Comparison of ENCODE assay signal across 11 mouse cellular contexts in genomic region chr8:105361751-105362702, GRCm38 (mm10). TPM values are rescaled to one million over a fixed set of nuclear protein-coding genes. Genes with fewer than 3 reads are reported as not detected.
DNase-seq lines count a peak whose midpoint lies in the region; ATAC-seq lines count a peak whose summit lies in the region.
"Had no signal": no experiment of that assay in that cellular context is flagged by ENCODE, and none has a peak within 500 bp of the region (broad histone marks: within the 10 kb centered on the region; RNA-seq: fewer than 3 reads in every experiment).

No protein-coding gene starts in this region.

- H3K27me3 ChIP-seq in limb, embryonic 13.5 days, result no peaks in the 10 kb centered on the region
- no peaks in the 10 kb centered on the region for H3K27me3 ChIP-seq in limb, embryonic 10.5 days (ENCODE audit: low read depth, poor library complexity, severe bottlenecking)
- H3K27me3 ChIP-seq in limb, embryonic 15.5 days, result no peaks in the 10 kb centered on the region

- H3K4me2 ChIP-seq in limb, embryonic 13.5 days (replicated peaks), result no peak overlapping the region
- no peak overlapping the region for H3K4me2 ChIP-seq in limb, embryonic 15.5 days
- H3K4me2 ChIP-seq: midbrain, embryonic 11.5 days had no signal

- H3K27ac ChIP-seq in limb, embryonic 13.5 days, result no peak overlapping the region
- no peak overlapping the region for H3K27ac ChIP-seq in limb, embryonic 10.5 days
- H3K27ac ChIP-seq in limb, embryonic 15.5 days, result peak overlapping the region; percentile 59

- peaks cover 50% of the 10 kb centered on the region for H3K36me3 ChIP-seq in limb, embryonic 13.5 days
- H3K36me3 ChIP-seq in limb, embryonic 10.5 days, result peaks cover 71% of the 10 kb centered on the region
- H3K36me3 ChIP-seq in limb, embryonic 15.5 days, result peaks cover 7% of the 10 kb centered on the region
- H3K36me3 ChIP-seq: G1E had no signal

- peaks cover 15% of the 10 kb centered on the region; the same call in 1 of the 2 replicates for H3K4me1 ChIP-seq in limb, embryonic 13.5 days
- H3K4me1 ChIP-seq in limb, embryonic 10.5 days, result peaks cover 20% of the 10 kb centered on the region
- H3K4me1 ChIP-seq in limb, embryonic 15.5 days, result peaks cover 19% of the 10 kb centered on the region

- H3K9ac ChIP-seq in limb, embryonic 13.5 days, result 0 out of 2 replicates have a peak overlapping the region, but pooled peaks have one; percentile 1
- no peak overlapping the region for H3K9ac ChIP-seq in limb, embryonic 15.5 days

- no peak overlapping the region for H3K4me3 ChIP-seq in limb, embryonic 13.5 days
- no peak overlapping the region for H3K4me3 ChIP-seq in limb, embryonic 10.5 days
- H3K4me3 ChIP-seq in limb, embryonic 15.5 days, result no peak overlapping the region

- 71% methylated on average over 12 of the region's 12 CpGs for WGBS in limb, embryonic 13.5 days
- 88% methylated on average over 12 of the region's 12 CpGs for WGBS in limb, embryonic 10.5 days
- 52% methylated on average over 12 of the region's 12 CpGs for WGBS in limb, embryonic 15.5 days

- intact Hi-C loops in heart, postnatal 14 days (cut with DNase I), result loop anchor here (5.0 kb wide), 1 partner anchor 115 kb away; no protein-coding TSS in a partner anchor

- no peaks in the 10 kb centered on the region; the same call in 1 of the 2 replicates for H3K9me3 ChIP-seq in limb, embryonic 13.5 days
- H3K9me3 ChIP-seq in limb, embryonic 10.5 days (replicated peaks), result no peaks in the 10 kb centered on the region
- H3K9me3 ChIP-seq in limb, embryonic 15.5 days, result no peaks in the 10 kb centered on the region
- H3K9me3 ChIP-seq: G1E had no signal

- DNase-seq in limb, embryonic 10.5 days (ENCODE audit: low spot score), result no peak
- peak; percentile 49 for DNase-seq in heart, adult 8-10 months (ENCODE audit: low spot score)
- DNase-seq in heart, postnatal 14 days, result peak; percentile 45 to 60
- no peak for DNase-seq in layer of hippocampus, adult 18-20 months (ENCODE audit: low spot score in 2 of 2)
- no peak for DNase-seq in thymus, postnatal 0 days (ENCODE audit: low spot score)
- DNase-seq: gastrocnemius, postnatal 36 days had no signal

- peak; percentile 69; the same call in 1 of the 2 replicates for ATAC-seq in limb, embryonic 13.5 days (ENCODE audit: low FRiP score, low read depth)
- ATAC-seq in limb, embryonic 15.5 days (ENCODE audit: insufficient number of reproducible peaks, low FRiP score, low TSS enrichment, low read depth), result no peak
- ATAC-seq in activated CD4-positive, CD25-positive, alpha-beta regulatory T cell, adult 4 months, result no peak

RNA-seq across cellular contexts. Expression of gene Plekhg4, which starts 11.0 kb away (rescaled TPM):
- polyA plus RNA-seq in limb, embryonic 13.5 days (2015; fragmentation: Nextera tagmentation; extraction: Ambion mirVana), result 0.73 and 1.2 TPM in 2 replicates
- 0.28 and 0.74 TPM in 2 replicates for polyA plus RNA-seq in limb, embryonic 10.5 days (2016; fragmentation: Nextera tagmentation; extraction: Ambion mirVana)
- not detected for total RNA-seq in heart, adult 8-10 months (2022)
- total RNA-seq in heart, postnatal 14 days (2021), result not detected
- 0.55 and 0.88 TPM in 2 replicates for polyA plus RNA-seq in limb, embryonic 15.5 days (2015; fragmentation: Nextera tagmentation; extraction: Ambion mirVana)
- under 1 TPM in 1 of 2 experiments, not detected in 1; 0.20 TPM for polyA plus RNA-seq in activated CD4-positive, CD25-positive, alpha-beta regulatory T cell, adult 4 months (2017; shearing (Covaris generic))
- total RNA-seq in layer of hippocampus, adult 18-20 months (2021), result 1 to 10 TPM in 1 of 2 experiments, under 1 TPM in 1; 0.84 to 1.3 TPM
- polyA plus RNA-seq in thymus, postnatal 0 days (2015; fragmentation: Nextera tagmentation; extraction: Ambion mirVana), result 0.09 and 0.21 TPM in 2 replicates

RNA-seq across cellular contexts. Expression of gene Slc9a5, which starts 13.4 kb away (rescaled TPM):
- polyA plus RNA-seq in limb, embryonic 13.5 days (2015; fragmentation: Nextera tagmentation; extraction: Ambion mirVana), result 6.0 and 6.4 TPM in 2 replicates
- 4.5 and 6.3 TPM in 2 replicates for polyA plus RNA-seq in limb, embryonic 10.5 days (2016; fragmentation: Nextera tagmentation; extraction: Ambion mirVana)
- total RNA-seq in heart, adult 8-10 months (2022), result under 1 TPM; 0.41 to 0.79 (median 0.48) TPM
- total RNA-seq in heart, postnatal 14 days (2021), result under 1 TPM; 0.83 to 0.86 TPM
- polyA plus RNA-seq in limb, embryonic 15.5 days (2015; fragmentation: Nextera tagmentation; extraction: Ambion mirVana), result 2.7 and 2.9 TPM in 2 replicates
- polyA plus RNA-seq in activated CD4-positive, CD25-positive, alpha-beta regulatory T cell, adult 4 months (2017; shearing (Covaris generic)), result under 1 TPM; 0.24 to 0.44 TPM
- total RNA-seq in layer of hippocampus, adult 18-20 months (2021), result 10 to 100 TPM; 11.9 to 13.0 TPM
- polyA plus RNA-seq in thymus, postnatal 0 days (2015; fragmentation: Nextera tagmentation; extraction: Ambion mirVana), result 0.48 and 0.60 TPM in 2 replicates

RNA-seq across cellular contexts. Expression of gene Fhod1, which starts 14.3 kb away (rescaled TPM):
- 2.1 and 2.3 TPM in 2 replicates for polyA plus RNA-seq in limb, embryonic 13.5 days (2015; fragmentation: Nextera tagmentation; extraction: Ambion mirVana)
- polyA plus RNA-seq in limb, embryonic 10.5 days (2016; fragmentation: Nextera tagmentation; extraction: Ambion mirVana), result 2.2 TPM in 2 replicates
- 1 to 10 TPM; 5.8 to 8.1 (median 6.3) TPM for total RNA-seq in heart, adult 8-10 months (2022)
- 1 to 10 TPM; 9.2 to 9.4 TPM for total RNA-seq in heart, postnatal 14 days (2021)
- 1.6 and 1.8 TPM in 2 replicates for polyA plus RNA-seq in limb, embryonic 15.5 days (2015; fragmentation: Nextera tagmentation; extraction: Ambion mirVana)
- polyA plus RNA-seq in activated CD4-positive, CD25-positive, alpha-beta regulatory T cell, adult 4 months (2017; shearing (Covaris generic)), result 1 to 10 TPM; 2.9 to 3.1 TPM
- 1 to 10 TPM; 2.0 to 3.4 TPM for total RNA-seq in layer of hippocampus, adult 18-20 months (2021)
- 0.85 and 1.1 TPM in 2 replicates for polyA plus RNA-seq in thymus, postnatal 0 days (2015; fragmentation: Nextera tagmentation; extraction: Ambion mirVana)

RNA-seq across cellular contexts. Expression of gene Tmem208, which starts 35.9 kb away (rescaled TPM):
- 119 and 122 TPM in 2 replicates for polyA plus RNA-seq in limb, embryonic 13.5 days (2015; fragmentation: Nextera tagmentation; extraction: Ambion mirVana)
- 102 and 105 TPM in 2 replicates for polyA plus RNA-seq in limb, embryonic 10.5 days (2016; fragmentation: Nextera tagmentation; extraction: Ambion mirVana)
- total RNA-seq in heart, adult 8-10 months (2022), result 10 to 100 TPM; 23.9 to 28.1 (median 26.0) TPM
- total RNA-seq in heart, postnatal 14 days (2021), result 10 to 100 TPM; 23.3 to 29.6 TPM
- 120 and 129 TPM in 2 replicates for polyA plus RNA-seq in limb, embryonic 15.5 days (2015; fragmentation: Nextera tagmentation; extraction: Ambion mirVana)
- 100 to 1,000 TPM; 160 to 182 TPM for polyA plus RNA-seq in activated CD4-positive, CD25-positive, alpha-beta regulatory T cell, adult 4 months (2017; shearing (Covaris generic))
- total RNA-seq in layer of hippocampus, adult 18-20 months (2021), result 10 to 100 TPM; 41.0 to 41.2 TPM
- polyA plus RNA-seq in thymus, postnatal 0 days (2015; fragmentation: Nextera tagmentation; extraction: Ambion mirVana), result 145 and 149 TPM in 2 replicates

RNA-seq across cellular contexts. Expression of gene Lrrc29, which starts 35.9 kb away (rescaled TPM):
- polyA plus RNA-seq in limb, embryonic 13.5 days (2015; fragmentation: Nextera tagmentation; extraction: Ambion mirVana), result 1.8 and 2.7 TPM in 2 replicates
- polyA plus RNA-seq in limb, embryonic 10.5 days (2016; fragmentation: Nextera tagmentation; extraction: Ambion mirVana), result 1.4 TPM in 2 replicates
- 1 to 10 TPM in 2 of 4 experiments, under 1 TPM in 2; 0.69 to 1.8 (median 1.1) TPM for total RNA-seq in heart, adult 8-10 months (2022)
- total RNA-seq in heart, postnatal 14 days (2021), result 1 to 10 TPM; 1.7 to 1.9 TPM
- polyA plus RNA-seq in limb, embryonic 15.5 days (2015; fragmentation: Nextera tagmentation; extraction: Ambion mirVana), result 1.7 and 1.9 TPM in 2 replicates
- polyA plus RNA-seq in activated CD4-positive, CD25-positive, alpha-beta regulatory T cell, adult 4 months (2017; shearing (Covaris generic)), result 1 to 10 TPM; 1.4 to 2.7 TPM
- 1 to 10 TPM; 4.6 to 5.3 TPM for total RNA-seq in layer of hippocampus, adult 18-20 months (2021)
- polyA plus RNA-seq in thymus, postnatal 0 days (2015; fragmentation: Nextera tagmentation; extraction: Ambion mirVana), result 2.1 and 4.3 TPM in 2 replicates

Comparison
In these comparisons a context has a peak if more than half of its experiments do, and no peak if none do; other contexts are left out.
1. DNase-seq: peak in heart, adult 8-10 months (single experiment) and heart, postnatal 14 days (2 of 2); none in limb, embryonic 10.5 days (single experiment), layer of hippocampus, adult 18-20 months (0 of 2) and thymus, postnatal 0 days (single experiment).